Mouse (Mus musculus) MEL (cell line): ENCODE measurements around the gene Tfb1m.

ENCODE experiments used
- CTCF ChIP-seq, 3 experiments: IDR thresholded peaks in 2 of 3; conservative IDR thresholded peaks in 1 of 3; 2 replicates each; pipeline ENCODE4 v1.5.1; 2011 to 2012; ENCODE audit warnings: low read length in 3 of 3, low read depth in 2 of 3, mild to moderate bottlenecking in 2 of 3, improper control_type of control experiment in 1 of 3, inconsistent platforms in 1 of 3, mixed read lengths in 1 of 3, moderate library complexity in 1 of 3; ENCODE audit not compliant: control insufficient read depth in 1 of 3, insufficient read depth in 1 of 3, poor library complexity in 1 of 3, severe bottlenecking in 1 of 3
- EP300 ChIP-seq, 2 experiments: IDR thresholded peaks; 2 replicates each; pipeline ENCODE4 v1.6.1; 2011; ENCODE audit warnings: improper control_type of control experiment in 2 of 2, low read length in 2 of 2, low read depth in 1 of 2, mild to moderate bottlenecking in 1 of 2
- MAFK ChIP-seq: IDR thresholded peaks from 2 replicates; pipeline ENCODE4 v1.6.1; 2011; ENCODE audit warnings: low read depth, mild to moderate bottlenecking, low read length, improper control_type of control experiment, borderline replicate concordance
- MAX ChIP-seq: IDR thresholded peaks from 2 replicates; pipeline ENCODE4 v1.6.1; 2011; ENCODE audit warnings: low read length, improper control_type of control experiment
- MYB ChIP-seq: IDR thresholded peaks from 2 replicates; pipeline ENCODE4 v1.6.1; 2011; ENCODE audit warnings: mild to moderate bottlenecking, low read depth, low read length, improper control_type of control experiment
- POLR2AphosphoS2 ChIP-seq: IDR thresholded peaks from 2 replicates; pipeline ENCODE4 v1.6.1; 2011; ENCODE audit warnings: low read length, improper control_type of control experiment
- RAD21 ChIP-seq: IDR thresholded peaks from 2 replicates; pipeline ENCODE4 v1.6.1; 2011; ENCODE audit warnings: mild to moderate bottlenecking, low read depth, low read length, improper control_type of control experiment
- UBTF ChIP-seq: IDR thresholded peaks from 2 replicates; pipeline ENCODE4 v1.6.1; 2012; ENCODE audit warnings: low read depth, mild to moderate bottlenecking, inconsistent platforms, low read length, improper control_type of control experiment, moderate library complexity, borderline replicate concordance; ENCODE audit not compliant: insufficient read depth
- ZMIZ1 ChIP-seq: IDR thresholded peaks from 2 replicates; pipeline ENCODE4 v1.6.1; 2012; ENCODE audit warnings: low read depth, mild to moderate bottlenecking, inconsistent platforms, low read length, improper control_type of control experiment, moderate library complexity
- ZNF384 ChIP-seq: IDR thresholded peaks from 2 replicates; pipeline ENCODE4 v1.6.1; 2012; ENCODE audit warnings: low read depth, mild to moderate bottlenecking, inconsistent platforms, low read length, improper control_type of control experiment

DNA sequence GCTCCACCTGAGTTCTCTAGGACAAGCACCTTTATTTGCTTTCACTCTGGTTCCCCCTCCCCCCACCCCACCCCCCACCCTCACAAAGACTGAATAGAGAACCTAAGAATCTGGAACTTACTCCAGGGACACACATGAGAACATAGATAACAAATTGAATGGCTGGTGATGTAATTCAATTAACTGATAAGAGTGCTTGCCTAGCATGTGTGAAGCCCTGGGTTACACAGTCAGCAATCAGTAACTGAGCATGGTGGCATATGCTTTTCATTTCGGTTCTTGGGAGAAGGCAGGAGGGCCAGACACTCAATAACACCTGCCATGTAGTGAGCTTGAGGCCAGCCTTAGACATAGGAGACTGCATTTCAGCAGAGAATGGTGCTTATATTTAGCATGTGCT lies 1.3 kb downstream of the Tfb1m start:
- no peak for TF ChIP-seq CTCF (IDR thresholded peaks at IDR 0.05 in 2 of 3, conservative IDR thresholded peaks at IDR 0.05 in 1 of 3; ENCODE audit: control insufficient read depth in 1 of 3, insufficient read depth in 1 of 3, low read depth in 2 of 3, low read length in 3 of 3, poor library complexity in 1 of 3, severe bottlenecking in 1 of 3)
- no peak for TF ChIP-seq MAX
- TF ChIP-seq EP300 (IDR thresholded peaks at IDR 0.05; ENCODE audit: low read depth in 1 of 2, low read length in 2 of 2): peak in 1 of 2 experiments; percentile 49; a peak in 2 of 4 replicates
- TF ChIP-seq RAD21: no peak
- no peak for TF ChIP-seq MYB
- TF ChIP-seq MAFK: no peak
- TF ChIP-seq UBTF: no peak
- no peak for TF ChIP-seq ZNF384
- no peak for TF ChIP-seq POLR2AphosphoS2
- TF ChIP-seq ZMIZ1: no peak
